Mouse (Mus musculus) kidney, postnatal 14 days (tissue): Measurements from ENCODE around the gene Prr5l.

Source experiments
- DNase-seq: peaks from one replicate; pipeline ENCODE4 v3.0.0; 2022; ENCODE audit warnings: mixed read lengths

The Prr5l gene

GRCm38 (mm10) chr2:101717162-101717561 is 165.7 kb downstream of the Prr5l start:
- no peak for DNase-seq

GRCm38 (mm10) chr2:101715650-101716323 is 167.0 kb downstream of the Prr5l start:
- DNase-seq, result no peak

DNA sequence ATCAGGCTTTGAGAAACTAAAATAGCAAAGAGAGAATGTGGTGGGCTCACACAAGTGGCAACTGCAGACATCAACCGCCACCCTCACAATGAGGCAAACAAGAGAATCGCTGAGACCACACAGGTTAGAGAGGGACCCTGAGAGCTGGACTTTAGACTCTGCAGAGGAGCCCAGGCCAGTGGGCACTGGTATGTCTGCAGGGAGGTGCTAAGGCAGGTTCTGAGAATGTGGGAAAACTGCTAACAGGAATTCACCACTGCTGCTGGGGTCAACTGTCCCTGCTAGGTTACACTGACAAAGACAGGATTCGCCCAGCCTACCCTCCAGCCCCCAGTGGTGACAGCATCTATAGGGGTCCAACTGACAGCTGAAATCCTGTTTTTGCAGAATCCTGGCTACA is 171.2 kb downstream of the Prr5l start:
- DNase-seq, result no peak

DNA sequence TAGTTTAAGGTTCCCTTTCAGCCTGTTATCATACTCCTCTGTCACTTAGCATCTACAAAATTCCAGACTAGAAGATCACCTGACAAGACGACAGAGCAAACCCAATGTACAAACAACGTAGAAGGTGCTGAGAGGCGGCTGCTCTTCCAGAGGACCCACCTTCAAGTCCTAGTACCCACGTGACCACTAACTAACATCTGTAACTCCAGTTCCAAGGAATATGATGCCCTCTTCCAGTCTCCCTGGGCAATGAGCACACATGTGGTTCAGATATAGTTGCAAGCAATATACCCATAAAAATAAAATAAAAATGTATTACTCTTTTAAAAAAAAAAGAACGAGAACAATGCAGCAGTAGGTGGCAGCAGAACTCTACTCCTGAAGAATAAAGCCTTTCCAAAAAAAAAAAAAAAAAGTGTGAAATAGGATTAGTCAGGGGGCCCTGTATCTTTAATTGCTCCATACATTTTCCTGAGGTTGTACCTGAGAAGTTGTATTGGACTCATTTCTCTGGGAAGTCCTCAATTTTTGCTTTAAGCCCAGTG is 176.8 kb downstream of the Prr5l start:
- peak; percentile 17 for DNase-seq

GRCm38 (mm10) chr2:101699284-101699683 is 183.5 kb downstream of the Prr5l start:
- no peak for DNase-seq

DNA sequence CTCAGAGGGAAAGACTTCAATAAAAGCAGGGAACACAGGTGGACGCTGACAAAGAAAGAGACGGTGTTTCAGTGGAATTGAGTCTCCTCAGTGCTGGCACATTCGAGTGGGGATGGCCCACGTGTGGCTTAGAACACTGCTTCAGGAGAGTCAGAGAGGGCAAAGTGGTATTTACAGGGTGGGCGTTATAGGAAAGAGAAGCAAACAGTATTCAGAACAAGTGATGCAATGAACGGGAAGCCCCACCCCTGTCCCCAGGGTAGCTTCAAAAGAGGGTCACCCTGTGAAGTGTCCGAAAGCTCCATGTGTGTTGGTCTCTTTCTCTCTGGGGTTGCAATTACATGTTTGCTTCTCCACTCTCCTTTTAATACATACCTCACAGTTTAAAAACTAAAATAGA is 187.2 kb downstream of the Prr5l start:
- no peak for DNase-seq

DNA sequence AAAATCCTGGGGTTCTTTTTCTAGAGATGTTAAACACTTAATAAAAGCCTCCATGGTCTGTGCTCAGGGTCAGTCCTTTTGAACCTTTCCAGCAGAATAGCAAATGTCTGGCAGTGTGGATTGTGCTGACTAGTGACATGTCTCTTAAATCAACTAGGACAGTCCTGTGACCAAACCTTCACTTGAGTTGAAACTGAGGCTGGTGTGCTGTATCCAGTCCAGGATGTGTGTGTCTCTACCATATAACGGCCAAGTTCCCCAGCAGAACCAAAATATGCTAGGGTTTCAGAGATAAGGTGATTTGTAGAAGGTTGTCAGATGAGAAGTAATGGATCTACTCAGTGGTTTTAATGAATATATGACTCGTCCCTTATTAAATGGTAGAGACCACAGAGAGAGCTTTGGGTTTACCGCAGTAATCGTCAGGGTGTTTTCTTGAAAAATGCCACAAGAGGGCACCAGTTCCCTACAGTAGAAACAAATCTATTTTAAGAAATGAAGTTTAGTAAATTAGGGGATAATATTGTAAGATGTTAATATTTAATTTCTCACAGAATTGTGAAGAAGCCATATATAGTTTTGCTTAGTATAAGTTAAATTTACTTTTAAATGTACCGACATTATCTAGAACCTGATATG is 189.1 kb downstream of the Prr5l start:
- DNase-seq, result peak; percentile 38

- no peak for DNase-seq
Measured at GRCm38 (mm10) chr2:101693043-101693442, 189.8 kb downstream of the Prr5l start.

DNA sequence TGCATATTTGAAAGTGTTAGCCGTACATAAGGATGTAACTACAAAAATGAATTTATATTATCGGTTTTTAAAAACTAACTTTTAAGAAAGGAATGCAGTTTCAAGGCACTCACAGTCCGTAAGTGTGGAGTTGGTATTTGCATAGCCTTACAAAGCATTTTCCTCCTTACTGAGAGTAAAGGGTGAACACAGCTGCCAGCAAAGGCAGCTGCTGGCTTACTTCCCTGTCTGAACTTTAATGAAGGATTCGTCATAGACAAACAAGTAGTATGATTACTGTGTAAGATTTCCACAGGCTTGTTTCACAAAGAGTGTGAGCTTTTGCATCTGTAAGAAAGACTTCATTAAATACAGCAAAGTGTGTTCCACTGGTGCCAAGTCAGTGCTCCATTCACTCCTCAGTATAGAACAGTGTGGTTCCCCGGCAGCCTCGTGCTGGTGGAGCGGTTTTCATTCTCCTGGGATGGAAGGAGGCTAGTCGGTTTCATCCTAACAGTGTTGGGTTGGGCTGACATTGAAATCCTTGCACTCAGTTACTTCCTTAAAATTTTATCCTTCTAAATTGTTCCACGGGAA is 192.5 kb downstream of the Prr5l start:
- DNase-seq, result no peak

DNA sequence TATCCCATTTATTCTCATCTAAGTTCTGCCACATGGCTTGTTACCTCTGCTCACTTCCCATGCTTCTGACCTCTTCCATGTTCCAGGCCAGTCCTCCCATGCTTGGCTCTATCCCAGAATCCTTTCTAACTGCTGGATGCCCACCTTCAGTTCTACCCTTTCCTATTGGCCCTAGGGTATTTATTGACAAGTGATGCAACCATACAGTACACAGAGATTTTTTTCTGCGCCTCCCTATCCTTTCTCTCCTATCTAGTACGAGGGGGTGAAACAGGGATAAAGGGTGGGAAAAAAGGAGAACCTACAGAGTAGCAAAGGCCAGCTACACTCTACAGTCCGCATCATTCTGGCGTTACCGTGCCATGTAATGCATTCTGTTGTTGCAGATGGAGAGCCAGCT is 194.8 kb downstream of the Prr5l start:
- DNase-seq, result no peak

- no peak for DNase-seq
Measured at GRCm38 (mm10) chr2:101684421-101684820, 198.4 kb downstream of the Prr5l start.

GRCm38 (mm10) chr2:101679164-101679784 is 203.6 kb downstream of the Prr5l start:
- DNase-seq, result no peak

- peak; percentile 90 for DNase-seq
Measured at GRCm38 (mm10) chr2:101678236-101679021, 204.4 kb downstream of the Prr5l start, which contains the start of gene Traf6. TSS of gene Traf6 (plus strand) at chr2:101678429.

- no peak for DNase-seq
Measured at GRCm38 (mm10) chr2:101673547-101673946, 209.3 kb downstream of the Prr5l start.

DNA sequence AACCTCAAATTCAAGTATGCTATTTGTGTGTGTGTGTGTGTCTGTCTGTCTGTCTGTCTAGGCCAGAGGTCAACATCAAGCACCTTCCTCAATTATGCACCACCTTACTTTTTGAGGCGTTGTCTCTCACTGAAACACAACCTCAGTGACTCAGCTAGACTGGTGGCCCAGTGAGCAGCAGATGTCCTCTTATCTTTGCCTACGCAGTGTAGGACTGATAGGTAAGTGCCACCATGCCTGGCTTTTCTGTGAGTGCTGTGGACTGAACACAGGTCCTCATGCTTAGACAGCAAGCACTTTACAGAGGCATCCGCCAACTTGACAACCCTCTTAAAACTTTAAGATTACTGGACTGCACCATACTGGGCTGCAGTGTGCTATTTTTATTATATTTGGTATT is 214.1 kb downstream of the Prr5l start:
- no peak for DNase-seq

DNA sequence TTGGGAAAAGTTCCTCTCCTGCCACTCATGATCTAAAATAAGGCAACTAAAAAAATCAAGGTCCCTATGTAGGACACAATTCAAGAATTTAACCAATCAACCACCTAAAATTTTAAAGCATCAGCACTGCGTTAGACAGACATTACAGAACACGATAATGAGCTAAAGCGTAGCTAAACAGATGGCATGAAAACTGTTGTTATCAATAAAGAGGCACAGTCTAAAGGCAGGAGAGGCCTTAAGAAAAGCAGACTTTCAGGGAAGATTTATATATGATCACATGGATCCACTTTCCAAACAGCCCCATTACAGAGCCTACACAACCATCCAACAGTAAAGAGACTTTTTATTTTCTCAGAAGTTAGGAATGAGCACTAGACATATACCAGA is 217.1 kb downstream of the Prr5l start:
- DNase-seq, result no peak

DNA sequence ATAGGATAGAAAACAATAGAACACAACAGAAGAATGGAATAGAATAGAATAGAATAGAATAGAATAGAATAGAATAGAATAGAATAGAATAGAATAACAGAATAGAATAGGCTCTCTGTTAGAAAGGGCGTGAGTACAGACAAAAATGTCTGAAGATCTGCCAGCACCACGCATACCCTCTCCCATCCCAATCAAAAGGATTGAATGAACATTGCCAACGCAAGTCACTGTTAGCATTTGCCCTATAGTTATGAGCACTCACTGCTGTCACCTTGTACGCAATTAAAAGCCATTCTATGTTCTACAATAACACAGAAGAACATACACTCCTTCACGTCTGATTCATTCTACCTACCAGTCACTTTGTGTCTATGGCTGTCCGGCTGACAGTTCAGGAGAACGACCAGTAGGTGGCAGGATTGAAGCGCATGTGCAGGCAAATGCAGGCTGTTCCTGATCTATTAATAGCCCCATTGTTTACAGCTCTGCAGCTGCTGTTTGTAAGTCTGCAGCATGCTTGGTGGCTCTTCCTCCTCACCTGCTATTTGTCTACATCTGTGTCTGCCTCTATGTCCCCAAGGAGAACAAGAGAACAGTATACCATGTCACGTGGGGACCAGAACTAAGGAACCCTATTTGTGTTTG is 217.6 kb downstream of the Prr5l start:
- DNase-seq, result peak; percentile 80
